Mouse (Mus musculus): ENCODE measurements around the gene Osgin1. TPM values are rescaled to one million over a fixed set of nuclear protein-coding genes. Genes with fewer than 3 reads are reported as not detected.

Gene Osgin1
- under 1 TPM; 0.58 to 0.67 TPM for total RNA-seq (2021)
- long read RNA-seq = 0 reads

DNA sequence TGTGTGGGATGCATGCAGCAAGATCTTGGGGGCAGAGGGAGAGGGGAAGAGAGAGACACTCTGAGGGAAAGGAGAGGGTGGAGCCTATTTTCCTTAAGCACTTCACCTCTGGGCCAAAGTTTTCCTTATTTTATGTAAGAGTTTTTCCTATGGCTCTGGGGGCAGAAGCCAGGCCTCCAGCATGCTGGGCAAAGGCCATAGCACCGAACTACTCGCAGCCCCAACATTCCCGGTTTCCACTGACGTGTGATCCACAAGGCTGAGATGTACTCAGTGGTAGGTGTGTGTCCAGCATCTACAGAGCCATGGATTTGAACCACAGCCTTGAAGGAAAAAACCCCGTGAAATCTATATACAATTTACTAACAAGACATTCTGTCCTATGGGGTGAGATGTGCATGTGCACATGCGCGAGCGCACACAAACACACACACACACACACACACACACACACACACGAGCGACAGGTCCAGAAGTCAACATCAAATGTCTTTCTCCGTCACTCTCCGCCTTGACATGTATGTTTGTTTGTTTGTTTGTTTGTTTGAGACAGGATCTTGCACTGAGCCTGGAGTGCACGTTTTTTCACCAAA, at the start of gene Osgin1:
Gene Osgin1, plus strand, starts transcription at position 543 of the 593 bp plus-strand sequence.
- no peak for DNase-seq (ENCODE audit: low spot score in 2 of 2)

DNA sequence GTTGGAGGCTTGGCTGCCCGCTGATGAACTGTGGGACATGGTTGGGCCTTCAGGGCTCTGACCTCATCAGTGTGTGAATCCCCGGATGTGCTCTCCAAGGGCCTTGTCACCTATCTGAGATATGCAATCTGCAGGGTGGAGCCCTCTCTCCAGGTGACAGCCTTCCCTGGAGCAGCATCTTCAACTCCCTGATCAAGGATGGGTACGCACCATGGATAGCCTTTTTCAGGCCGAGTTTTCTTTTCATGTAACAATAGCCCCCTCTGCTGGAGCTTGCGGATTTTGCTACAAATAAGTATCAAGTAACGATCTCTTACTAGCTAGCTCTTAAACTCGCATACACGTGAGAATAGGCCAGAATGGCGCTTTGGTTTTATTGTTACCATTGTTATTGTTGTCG, 49.4 kb upstream of the Osgin1 start:
- peak; percentile 62 to 93 for DNase-seq (ENCODE audit: low spot score in 2 of 2)

DNA sequence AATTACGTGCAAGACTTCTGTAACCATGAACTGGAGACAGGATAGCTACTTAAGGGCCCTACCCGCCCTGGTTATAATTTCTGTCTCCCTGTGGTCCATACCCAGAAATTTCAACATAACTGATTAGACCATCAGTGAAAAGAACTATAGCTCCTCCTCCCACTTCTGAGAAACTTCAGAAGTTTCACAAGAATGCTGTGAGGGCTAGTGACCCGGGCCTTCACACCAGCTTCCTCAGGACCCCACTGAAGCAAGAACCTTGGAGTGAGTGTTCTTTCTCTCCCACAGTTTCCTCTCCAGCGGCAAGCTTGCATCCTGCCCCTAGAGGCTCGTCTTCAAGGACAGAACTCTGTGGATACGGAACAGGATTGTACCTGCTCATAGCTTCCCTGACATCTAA, 48.1 kb upstream of the Osgin1 start:
- no peak for DNase-seq (ENCODE audit: low spot score in 2 of 2)

DNA sequence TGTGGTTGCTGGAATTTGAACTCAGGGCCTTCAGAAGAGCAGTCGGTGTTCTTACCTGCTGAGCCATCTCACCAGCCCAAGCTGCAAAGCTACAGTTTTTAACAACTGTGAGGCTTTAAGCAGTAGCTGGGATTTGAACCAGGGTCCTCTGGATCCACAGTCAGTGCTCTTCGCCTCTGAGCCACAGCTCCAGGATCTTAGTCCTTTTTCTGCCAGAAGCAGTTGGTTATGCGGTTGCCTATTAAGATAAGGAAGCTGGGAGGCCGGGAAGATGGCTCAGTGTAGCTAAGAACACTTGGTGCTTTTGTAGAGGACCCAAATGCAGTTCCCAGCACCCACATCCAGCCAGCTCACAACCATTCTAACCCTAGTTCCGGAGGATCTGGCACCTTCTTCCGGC, 46.9 kb upstream of the Osgin1 start:
- no peak for DNase-seq (ENCODE audit: low spot score in 2 of 2)

DNA sequence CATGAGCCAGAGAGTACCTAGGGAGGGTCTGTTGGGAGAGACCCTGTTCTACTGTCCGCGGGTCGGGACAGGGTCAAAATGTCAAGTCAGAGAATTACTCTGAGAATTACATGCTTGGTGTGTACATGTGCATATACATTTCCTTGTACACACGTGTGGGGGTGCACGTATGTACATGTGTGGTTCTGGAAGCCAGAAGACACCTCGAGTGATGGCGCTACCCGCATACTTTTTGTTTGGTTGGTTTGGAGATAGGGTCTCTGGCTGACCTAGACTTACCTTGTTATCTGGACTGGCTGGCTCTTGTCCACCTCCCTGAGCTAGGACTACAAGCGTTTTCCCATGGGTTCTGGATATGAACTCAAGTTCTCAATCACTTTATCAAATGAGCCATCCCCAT, 39.8 kb upstream of the Osgin1 start:
- no peak for DNase-seq (ENCODE audit: low spot score in 2 of 2)

DNA sequence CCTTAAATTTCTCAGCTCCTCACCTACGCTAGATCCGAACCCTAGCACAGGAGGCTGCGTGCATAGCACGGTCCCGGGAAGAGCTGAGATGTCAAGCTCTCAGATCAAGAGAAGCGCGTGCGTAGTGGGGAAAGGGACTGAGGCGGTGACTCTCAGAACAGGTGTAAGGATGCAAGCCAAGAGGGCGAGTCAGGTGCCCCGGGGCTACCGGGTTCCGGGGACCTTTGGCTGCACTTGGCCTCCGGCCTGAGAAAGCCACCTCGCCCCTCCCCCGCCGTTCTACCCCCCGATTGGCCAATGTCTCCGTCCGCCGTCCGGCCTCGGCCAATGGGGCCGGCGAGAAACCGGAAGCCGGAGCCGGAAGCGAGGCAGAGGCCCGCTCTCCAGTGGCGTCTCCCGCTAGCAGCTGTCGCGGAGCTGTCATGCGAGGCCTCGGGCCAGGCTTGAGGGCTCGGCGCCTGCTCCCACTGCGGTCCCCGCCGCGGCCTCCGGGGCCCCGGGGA, 39.3 kb upstream of the Osgin1 start, which contains the start of gene Mlycd:
Gene Mlycd, plus strand, starts transcription at position 355 of the 503 bp plus-strand sequence.
- peak; percentile 89 to 93 for DNase-seq (ENCODE audit: low spot score in 2 of 2)

DNA sequence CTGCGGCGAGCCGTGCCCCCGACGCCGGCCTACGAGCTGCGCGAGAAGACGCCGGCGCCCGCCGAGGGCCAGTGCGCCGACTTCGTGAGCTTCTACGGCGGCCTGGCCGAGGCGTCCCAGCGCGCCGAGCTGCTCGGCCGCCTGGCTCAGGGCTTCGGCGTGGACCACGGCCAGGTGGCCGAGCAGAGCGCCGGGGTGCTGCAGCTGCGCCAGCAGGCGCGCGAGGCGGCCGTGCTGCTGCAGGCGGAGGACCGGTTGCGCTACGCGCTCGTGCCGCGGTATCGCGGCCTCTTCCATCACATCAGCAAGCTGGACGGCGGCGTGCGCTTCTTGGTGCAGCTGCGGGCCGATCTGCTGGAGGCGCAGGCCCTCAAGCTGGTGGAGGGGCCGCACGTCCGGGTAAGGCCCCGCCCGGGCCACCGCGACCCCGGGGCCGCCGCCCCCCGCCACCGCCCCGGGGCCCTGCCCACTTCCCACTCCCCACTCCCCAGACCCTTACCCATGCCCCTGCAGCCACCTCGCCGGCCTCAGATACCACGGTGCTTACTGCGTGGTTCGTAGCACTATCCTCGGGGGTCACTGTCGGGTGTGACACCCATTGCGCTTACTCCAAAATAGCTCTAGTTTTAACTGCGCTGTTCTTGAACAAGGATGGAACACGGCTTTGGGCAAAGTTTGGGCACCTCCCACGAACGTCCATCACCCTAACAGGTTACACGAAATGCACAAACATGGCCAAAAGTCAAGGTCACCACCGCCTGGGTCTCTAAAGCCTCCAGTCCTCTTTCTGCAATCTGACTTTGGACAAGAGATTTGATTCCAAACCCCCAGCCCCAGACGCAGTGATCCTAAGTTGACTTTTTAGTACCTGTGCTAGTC, 38.6 kb upstream of the Osgin1 start:
- DNase-seq (ENCODE audit: low spot score in 2 of 2) = no peak

DNA sequence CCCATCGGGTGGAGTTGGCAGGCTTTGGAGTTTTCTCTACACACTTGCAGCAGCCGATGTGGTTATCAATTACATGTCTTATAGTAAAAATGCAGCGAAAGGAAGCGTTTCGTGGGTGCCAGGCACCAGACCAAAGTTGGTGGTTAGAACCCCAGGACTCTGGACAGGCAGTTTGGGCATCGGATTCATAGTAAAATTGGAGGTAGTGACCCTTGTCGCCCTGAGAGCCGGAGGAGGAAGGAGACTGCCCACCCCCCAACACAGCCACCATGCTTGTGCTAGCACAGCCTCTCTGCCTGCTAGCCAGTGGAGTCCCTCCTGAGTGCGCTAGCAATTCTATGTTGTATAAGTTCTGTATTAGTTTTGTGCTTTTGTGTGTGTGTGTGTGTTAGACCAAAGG, 35.4 kb upstream of the Osgin1 start:
- no peak for DNase-seq (ENCODE audit: low spot score in 2 of 2)

DNA sequence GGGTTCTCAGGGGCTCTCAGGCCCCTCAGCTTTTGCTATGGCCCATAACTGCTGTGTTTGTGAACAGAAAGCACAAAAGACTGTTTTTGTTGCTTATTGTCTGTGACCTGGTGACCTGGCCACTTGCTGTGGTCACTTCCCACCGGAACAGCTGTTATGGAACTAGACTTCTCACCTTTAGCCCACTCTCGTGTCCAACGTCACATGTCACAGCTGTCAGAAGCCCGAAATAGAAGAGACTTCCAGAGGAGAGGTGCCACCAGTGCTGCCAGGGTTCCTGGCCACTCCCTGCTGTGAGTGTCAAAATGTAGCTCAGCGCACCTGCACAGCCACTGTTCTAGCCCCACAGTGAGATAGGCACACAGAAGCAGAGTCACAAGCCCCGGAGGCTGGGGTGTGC, 34.7 kb upstream of the Osgin1 start:
- no peak for DNase-seq (ENCODE audit: low spot score in 2 of 2)

DNA sequence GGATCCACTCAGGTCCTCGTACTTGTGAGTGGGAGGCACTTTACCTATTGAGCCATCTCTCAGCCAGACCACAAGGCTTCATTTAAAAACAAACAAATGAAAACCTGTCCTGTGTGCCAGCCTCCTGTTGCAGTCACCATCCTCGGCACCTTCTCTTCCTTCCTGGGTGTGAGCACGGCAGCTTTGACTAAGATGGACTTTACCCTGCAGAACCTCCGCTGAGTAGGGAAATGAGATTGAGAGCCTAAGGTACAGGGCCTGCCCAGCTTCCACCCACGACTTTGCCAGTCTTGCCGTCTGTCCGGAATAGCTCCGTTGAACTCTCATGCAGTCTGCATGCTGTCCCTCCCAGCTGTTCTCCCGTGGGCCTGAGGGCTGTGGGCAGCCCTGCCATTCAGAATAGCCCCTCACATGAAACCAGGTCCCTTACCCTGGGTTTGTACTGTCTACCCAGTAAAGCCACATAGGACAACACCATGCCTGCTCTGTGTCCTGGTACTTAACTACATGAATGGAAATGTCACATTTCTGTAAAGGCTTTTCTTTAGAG, 33.7 kb upstream of the Osgin1 start:
- no peak for DNase-seq (ENCODE audit: low spot score in 2 of 2)

DNA sequence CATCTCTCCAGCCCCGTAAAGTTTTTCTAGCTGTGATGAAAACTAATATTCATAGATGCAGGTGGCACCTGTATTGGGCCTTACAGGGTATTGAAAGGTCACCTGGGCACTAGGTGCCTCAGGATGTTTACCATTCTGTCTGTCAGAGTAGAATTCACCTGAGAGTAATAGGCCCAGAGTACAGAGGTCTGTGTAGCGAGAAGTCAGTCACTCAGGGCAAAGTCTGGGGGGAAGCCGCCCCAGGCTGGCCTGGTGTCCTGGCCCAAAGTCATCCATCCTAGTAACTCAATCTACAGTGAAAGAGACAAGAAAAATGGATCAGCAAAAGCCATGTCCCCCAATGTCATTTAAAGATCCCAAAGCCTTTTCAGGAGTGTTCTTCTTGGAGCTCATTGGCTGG, 33.0 kb upstream of the Osgin1 start:
- no peak for DNase-seq (ENCODE audit: low spot score in 2 of 2)

DNA sequence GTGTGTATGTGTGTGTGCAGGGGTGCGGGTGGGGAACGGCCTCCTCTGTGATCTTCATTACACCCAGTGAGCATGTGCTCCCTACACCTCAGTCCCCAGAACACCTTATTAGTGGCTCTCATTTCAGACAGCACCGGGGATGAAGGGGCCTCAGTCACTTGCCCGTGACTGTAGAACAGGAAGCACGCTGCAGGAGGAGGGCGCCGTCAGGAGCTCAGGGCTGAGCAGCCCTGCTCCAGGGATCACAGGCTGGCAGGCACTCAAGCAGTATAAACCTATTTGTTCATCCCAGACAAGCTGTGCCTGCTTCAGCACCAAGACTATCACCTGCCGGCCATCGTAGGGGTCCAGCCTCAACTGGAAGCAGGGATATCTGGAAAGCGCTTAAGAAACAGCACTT, 30.0 kb upstream of the Osgin1 start:
- no peak for DNase-seq (ENCODE audit: low spot score in 2 of 2)

DNA sequence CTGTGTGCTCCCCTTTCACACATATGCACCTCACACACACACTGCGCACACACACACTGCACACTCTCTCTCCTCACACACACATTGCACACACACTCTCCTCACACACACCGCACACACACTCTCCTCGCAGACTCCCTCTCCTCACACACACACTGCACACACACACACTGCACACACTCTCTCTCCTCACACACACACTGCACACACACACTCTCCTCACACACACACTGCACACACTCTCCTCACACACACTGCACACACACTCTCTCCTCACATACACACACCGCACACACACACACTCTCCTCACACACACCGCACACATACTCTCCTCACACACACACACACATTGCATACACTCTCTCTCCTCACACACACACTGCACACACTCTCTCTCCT, 29.3 kb upstream of the Osgin1 start:
- no peak for DNase-seq (ENCODE audit: low spot score in 2 of 2)

DNA sequence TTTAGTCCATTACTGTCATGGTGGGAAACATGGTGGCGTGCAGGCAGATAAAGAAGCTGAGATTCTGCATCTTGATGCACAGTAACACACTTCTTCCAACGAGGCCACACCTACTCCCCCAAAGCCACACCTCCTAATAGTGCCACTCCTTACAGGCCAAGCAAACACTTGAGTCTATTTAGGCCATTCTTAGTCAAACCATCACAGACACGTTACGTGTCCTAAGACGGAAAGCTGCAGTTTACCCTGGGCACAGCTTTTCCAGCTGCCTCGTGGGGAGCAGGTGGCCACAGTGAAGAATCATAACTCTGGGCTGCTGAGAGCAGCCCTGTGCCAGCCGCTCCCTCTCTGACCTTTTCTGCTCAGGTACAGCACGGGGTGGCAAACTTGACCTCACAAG, 25.6 kb upstream of the Osgin1 start:
- DNase-seq (ENCODE audit: low spot score in 2 of 2) = no peak

DNA sequence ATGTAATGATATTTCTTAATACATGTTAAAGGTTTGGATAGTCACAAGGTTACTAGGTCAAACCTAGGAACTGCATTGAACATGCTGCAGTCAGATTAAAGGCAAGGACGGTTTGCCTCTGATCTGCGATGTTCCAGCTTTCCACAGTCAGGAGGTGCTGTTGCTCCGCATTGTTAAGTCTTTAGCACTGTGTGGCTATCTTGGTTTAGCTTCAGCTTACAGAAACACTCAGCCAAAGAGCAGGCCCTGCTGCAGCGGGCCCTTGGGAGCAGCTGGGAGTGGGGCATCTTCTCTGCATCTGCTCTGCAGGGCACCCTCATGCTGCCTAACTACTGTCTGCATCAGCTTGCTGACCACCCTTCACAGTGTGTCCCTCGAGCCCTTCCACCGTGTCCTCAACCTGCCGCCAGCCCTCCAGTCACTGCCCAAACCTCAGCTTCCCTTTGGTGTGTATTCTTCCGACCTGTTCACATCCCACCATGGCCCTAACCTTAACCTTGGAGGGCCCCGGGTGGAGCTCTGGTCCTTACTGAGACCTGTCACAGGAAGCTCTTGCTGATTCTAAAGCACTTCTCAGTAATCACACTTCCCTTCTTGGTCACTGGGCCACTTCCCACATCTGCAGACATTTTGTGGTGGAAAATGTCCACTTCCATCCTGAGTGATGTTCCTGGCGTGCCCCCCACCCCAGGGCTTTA, 21.7 kb upstream of the Osgin1 start:
- no peak for DNase-seq (ENCODE audit: low spot score in 2 of 2)

DNA sequence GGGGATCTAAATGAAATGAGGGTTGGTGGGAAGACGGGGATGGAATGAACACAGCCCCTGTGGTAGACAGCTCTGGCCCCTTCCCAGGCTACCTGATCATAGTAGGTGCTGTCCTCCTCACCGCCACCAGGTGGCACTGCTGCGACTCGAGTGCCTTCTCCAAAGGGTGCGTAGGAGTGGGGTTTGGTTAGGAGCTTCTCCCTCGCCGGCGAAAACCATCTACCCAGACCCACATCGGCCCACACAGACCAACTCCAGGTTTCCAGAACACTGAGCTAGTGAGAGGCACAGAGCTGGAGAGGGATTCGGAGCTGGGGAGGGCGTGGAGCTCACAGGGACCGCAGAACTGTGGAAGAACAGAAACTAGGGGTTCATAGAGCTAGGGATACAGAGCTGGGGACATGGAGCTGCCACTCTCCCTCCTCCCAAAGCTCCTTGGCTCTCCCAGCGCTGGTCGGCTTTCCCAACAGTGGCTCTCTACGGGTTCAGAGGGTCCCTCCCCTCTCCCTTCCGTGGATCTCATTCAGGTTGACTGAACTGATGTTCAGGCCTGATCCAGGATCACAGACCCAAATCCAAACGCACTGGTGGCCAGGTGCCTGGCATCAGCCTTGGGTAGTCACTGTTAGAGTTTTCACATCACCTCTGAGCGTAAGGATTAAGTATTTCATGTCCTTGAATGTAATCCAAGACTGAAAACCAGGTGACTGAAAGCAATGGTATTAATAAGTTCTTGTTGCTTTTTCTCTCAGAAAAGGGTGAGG, 21.0 kb upstream of the Osgin1 start:
- peak; percentile 72 to 88 for DNase-seq (ENCODE audit: low spot score in 2 of 2)

DNA sequence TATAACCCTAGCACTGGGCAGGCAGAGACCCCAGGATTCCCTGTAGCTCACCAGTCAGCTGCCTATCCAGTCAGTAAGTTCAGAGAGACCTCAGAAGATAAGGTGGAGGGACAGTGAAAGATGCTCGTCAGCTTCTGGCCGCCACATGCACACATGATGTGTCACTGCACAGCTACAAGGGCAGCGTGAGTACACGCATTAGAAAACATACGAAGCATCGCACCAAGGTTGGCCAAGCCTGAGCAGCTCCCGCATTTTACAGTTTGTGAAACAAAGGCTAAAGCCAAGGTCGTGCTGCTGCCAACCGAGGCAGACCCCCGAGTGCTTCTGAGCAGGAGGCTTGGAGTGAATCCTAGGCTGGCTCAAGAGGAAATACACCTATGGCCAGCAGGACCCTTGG, 20.3 kb upstream of the Osgin1 start:
- DNase-seq (ENCODE audit: low spot score in 2 of 2) = no peak

DNA sequence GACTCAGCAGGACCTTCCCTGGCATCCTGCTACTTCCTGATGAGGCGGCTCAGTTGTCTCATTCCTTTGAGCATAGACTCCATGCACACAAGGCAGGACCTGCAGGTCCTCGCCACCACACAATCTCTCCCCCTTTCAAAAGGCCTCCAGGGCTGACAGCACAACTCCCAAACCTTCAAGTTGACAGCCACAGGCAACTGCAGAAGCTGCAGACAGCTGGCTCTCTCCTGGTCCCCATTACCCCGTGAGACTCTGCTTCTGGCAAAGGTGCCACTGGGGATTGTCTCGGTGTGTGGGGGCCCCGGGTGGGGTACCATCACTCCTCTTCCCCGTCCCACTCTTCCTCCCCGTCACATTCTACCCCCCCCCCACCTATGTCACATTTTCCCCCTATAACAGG, 13.6 kb upstream of the Osgin1 start:
- no peak for DNase-seq (ENCODE audit: low spot score in 2 of 2)

DNA sequence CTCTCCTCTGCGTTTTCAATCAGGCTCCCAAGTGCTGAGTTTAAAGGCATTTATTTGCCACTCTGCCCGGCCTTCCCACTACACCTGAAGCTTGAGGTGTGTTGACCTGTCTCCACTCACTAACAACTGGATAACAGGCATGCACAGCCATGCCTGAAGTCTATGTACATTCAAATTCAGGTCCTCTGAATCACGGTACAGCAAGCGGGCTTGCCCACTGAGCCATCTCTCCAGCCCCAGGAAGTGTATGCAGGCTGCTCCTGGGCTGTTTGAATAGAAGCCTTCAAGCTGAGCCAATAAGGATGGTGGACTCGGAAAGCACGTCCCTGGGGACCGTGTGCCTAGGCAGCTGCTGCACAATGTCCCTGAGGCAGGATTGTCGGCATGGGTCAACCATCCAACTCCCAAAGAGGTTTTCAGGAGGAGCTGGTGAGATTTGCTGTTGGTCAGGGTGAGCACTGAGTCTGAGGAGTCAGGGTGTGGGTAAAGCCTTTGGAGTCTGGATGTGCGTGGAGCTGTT, 12.3 kb upstream of the Osgin1 start:
- no peak for DNase-seq (ENCODE audit: low spot score in 2 of 2)

DNA sequence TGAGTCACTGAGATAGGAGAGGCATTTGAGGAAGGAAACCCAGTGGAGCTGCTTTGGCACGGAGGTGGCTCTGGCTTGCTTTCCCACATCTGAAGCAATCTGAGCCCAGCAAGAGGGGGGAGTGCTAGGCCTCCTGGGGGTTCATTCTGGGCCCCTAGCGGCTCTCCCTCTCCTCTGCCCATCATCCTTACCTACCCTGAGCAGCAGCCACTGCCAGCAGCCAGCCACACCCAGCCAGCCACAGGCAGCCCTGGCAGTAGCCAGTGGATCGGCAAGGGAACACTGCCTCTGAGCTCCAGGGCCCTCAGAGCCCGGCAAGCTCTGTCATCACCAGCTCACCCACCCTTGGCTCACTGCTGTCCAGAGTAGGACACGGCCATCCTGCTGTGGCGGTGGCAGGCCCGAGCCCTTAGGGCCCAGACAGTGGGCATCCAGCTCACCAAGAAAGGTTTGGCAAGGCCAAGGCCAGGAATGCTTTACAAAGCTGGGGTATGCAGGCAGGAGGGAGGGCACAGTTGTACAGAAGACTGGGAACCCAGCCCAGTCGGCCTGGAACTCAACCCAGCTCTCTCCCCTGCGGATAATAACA, 11.7 kb upstream of the Osgin1 start:
- DNase-seq (ENCODE audit: low spot score in 2 of 2) = no peak
